Mouse (Mus musculus) NIH3T3 (cell line): Measurements from ENCODE around the gene Ptpn14.

ENCODE experiments used
- DNase-seq: peaks from one replicate; pipeline ENCODE4 v3.0.0-alpha.2; 2012; ENCODE audit warnings: low read depth

Gene Ptpn14

DNA sequence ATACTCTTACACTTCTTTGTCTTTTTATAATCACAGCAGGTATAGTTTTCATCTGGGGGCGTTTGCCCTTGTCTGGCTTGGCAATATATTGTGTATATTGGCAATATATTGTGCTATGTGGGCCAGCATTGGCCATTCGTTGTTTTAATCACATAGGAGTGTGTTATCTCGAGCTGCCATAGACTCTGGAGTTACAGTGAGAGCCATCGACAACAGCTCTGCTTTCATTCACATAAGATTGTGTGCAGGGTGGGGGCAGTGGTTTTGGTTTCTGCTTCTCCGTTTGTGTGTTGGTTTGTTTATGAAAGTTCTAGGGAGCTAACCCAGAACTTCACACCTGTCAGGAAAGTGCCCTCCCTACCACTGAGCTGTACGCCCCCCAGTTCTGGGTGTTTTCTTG is 138.6 kb downstream of the Ptpn14 start:
- no peak for DNase-seq

DNA sequence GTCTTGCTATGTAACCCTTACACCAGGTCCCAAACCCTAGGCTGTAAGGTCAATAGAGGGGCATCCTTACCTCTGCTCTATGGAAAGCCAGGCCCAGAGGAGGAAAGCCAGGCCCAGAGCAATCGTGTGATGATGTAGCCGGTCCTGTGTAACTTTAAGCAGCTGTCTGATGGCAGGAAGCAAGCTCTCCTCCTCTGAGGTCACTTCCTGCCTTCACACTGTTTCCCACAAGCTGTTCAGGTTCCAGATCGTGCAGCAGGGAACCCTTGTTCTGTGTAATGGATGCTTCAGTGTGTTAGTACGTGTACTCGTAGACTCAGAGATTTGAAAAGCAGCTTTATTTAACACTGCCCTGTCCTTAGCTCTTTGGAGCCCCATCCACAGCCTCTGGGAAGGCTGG is 139.0 kb downstream of the Ptpn14 start:
- DNase-seq: no peak

GRCm38 (mm10) chr1:189867497-189867896 is 139.4 kb downstream of the Ptpn14 start:
- peak; percentile 32 for DNase-seq

- DNase-seq: peak; percentile 67
These were observed 140.0 kb downstream of the Ptpn14 start for GRCm38 (mm10) chr1:189868036-189868435.

- DNase-seq: peak; percentile 33
These were observed 141.7 kb downstream of the Ptpn14 start for GRCm38 (mm10) chr1:189869651-189870270.

GRCm38 (mm10) chr1:189870539-189870938 is 142.5 kb downstream of the Ptpn14 start:
- DNase-seq: no peak

- no peak for DNase-seq
These were observed 143.6 kb downstream of the Ptpn14 start for GRCm38 (mm10) chr1:189871625-189872024.

GRCm38 (mm10) chr1:189872050-189872449 is 144.0 kb downstream of the Ptpn14 start:
- no peak for DNase-seq

DNA sequence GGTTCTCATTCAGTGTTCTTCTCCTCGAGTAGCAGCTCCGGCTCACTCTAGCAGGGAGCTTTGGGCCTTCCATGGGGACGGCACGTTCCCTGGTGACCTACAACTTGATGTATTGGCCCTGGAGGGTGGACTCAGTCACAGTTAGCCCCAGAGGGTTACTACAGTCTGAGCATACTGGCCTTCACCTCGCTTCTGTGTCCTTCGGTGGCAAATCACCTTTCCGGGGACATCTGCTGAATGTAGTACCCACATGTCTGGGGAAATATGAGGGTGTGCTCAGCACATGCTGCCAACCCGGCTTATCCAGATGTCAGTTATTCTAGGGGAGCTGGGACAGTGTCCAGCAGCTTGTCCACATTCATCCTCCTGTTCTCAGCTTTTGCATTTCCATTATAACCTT is 145.5 kb downstream of the Ptpn14 start:
- DNase-seq: no peak

DNA sequence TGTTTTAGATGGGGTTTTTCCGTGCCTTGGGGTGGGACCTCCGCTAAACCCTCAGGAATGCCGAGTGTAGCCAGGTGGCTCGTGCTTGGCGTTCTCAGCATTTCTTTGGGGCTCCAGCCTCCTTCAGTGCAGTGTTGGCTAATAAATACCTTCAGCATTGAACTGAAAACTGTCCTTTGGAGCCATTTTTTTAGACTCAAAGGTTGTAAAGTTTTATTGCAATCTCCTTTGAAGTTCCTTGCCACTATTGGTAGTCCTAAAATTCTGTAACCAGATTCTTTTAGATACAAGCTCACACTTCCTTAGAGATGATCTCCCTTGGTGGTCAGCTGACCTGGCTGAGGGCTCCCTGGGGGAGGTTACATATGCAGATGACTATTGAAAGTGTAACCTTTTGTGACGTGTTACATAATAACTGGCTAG is 147.4 kb downstream of the Ptpn14 start:
- DNase-seq: peak; percentile 67

GRCm38 (mm10) chr1:189876162-189876561 is 148.1 kb downstream of the Ptpn14 start:
- DNase-seq: no peak

DNA sequence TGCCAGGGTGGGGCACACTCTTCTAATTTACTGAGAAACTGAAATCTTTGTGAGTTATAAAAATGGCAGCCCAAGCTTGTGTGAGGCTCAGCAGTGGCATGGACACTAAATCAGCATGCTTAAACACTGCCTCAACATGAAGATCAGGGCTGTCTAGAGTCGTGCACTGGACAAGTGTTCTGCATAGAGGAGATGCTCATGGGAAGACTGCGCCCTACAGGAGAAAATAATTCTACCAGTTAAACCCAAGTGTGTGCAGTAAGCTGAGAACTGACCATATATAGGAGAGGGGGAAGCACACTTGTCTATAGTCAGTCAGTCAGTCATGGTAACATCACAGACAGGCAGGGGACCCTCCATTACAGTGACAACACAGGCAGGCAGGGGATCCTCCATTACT is 151.1 kb downstream of the Ptpn14 start:
- DNase-seq: peak; percentile 65

GRCm38 (mm10) chr1:189879965-189880364 is 151.9 kb downstream of the Ptpn14 start:
- DNase-seq: peak; percentile 29

DNA sequence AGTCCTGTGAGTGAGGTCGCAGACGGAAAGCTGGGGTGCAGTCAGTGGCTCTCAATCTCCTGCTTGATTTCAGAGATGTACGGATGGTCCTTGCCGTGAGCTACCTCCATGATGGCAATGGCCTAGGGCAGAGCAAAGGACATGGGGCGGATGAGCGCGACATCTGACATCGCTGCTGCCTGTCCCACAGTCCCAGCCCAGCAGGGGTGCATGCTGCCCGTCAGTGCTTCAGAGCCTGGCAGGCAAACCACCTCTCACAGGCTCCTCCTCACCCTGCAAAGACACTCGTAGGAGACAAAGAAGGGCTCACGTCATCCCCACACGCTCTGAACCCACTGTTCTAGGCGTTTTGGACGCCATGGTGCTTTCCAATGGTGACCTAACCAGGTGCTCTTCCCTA is 152.7 kb downstream of the Ptpn14 start:
- DNase-seq: no peak

GRCm38 (mm10) chr1:189882886-189883285 is 154.8 kb downstream of the Ptpn14 start:
- DNase-seq: peak; percentile 60

DNA sequence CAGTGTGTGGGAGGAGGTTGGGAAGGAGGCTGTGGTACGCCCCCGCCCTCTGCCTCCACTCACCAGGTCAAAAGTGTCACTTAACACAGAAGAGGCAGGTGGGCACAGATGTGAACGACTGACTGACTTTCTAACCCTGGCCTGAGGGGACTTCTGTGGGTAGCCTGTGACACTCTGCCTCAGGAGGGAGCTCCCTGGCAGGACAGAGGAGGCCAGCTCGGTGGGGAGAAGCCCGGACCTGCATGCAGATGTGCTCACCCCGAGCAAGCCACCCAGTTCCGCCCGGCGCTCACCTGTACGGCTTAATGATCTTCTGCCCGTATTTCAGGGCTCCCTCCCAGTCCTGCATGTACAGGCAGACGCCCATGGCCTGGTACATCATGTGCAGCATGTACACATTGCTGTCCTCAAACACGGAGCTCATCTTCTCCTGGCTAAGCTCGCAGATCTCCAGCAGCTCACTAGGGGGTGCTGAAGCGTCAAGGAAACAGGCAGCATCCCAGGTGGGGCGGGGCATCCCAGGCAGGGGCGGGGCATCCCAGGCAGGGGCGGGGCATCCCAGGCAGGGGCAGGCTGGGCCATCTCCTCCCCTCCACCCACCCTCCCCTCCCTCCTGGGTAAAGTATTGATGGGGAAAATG is 155.6 kb downstream of the Ptpn14 start:
- peak; percentile 73 for DNase-seq

DNA sequence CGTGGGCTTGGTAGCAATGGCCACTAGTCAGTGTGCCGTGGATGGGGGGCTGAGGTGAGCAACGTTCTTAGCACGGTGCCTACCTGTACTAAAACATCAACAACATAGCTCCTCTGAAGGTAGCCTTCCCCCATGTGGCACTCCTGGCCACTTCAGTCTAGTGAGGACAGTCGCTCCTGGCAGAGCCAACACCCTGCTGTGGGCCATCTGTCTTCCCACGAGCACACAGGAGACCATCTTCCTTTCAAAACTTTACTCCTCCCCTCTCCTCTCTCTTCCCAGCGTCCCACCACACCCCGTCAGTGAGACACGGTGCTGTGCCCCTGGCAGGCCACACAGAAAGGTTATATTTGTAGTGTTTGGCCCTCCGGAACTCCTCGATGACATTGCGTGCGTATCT is 156.9 kb downstream of the Ptpn14 start:
- no peak for DNase-seq

- DNase-seq: no peak
These were observed 157.9 kb downstream of the Ptpn14 start for GRCm38 (mm10) chr1:189885975-189886374.

DNA sequence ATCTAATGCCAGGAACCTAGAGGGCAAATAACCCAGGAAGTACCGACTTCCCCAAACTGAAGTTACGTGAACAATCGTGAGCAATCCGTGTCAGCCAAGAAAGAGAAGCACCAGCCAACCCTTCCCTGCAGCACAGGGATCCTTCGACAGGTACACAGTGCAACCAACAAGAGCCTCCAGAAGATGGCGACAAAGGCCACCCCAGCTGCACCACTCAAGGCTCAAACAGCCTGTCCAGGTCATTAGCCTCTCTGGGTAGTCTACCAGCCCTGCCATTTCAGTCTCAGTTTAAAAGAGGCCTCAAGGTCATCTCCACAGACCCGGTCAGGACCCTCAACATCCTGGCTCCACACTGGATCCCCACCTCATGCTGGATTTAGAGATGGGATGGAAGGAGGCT is 159.4 kb downstream of the Ptpn14 start:
- DNase-seq: peak; percentile 85

GRCm38 (mm10) chr1:189888749-189889148 is 160.7 kb downstream of the Ptpn14 start:
- peak; percentile 80 for DNase-seq

- DNase-seq: no peak
These were observed 166.1 kb downstream of the Ptpn14 start for GRCm38 (mm10) chr1:189894191-189894590.

GRCm38 (mm10) chr1:189897861-189898260 is 169.8 kb downstream of the Ptpn14 start:
- no peak for DNase-seq

- no peak for DNase-seq
These were observed 170.6 kb downstream of the Ptpn14 start for GRCm38 (mm10) chr1:189898708-189899107.

- no peak for DNase-seq
These were observed 171.5 kb downstream of the Ptpn14 start for GRCm38 (mm10) chr1:189899526-189899925.
